Mouse (Mus musculus) natural killer cell, adult 2 months (primary cell): ENCODE results near the gene Ypel3.

Experiments used
- DNase-seq, 2 experiments: peaks; one replicate each; pipeline ENCODE4 v3.0.0; 2022; ENCODE audit warnings: low spot score in 2 of 2

Ypel3 gene

GRCm38 (mm10) chr7:126793456-126794270 lies 16.9 kb downstream of the Ypel3 start:
- no peak for DNase-seq

GRCm38 (mm10) chr7:126794271-126794605 lies 17.5 kb downstream of the Ypel3 start:
- no peak for DNase-seq

- no peak for DNase-seq
Observed at GRCm38 (mm10) chr7:126795387-126796317, 18.9 kb downstream of the Ypel3 start.

GRCm38 (mm10) chr7:126796350-126796932 lies 19.7 kb downstream of the Ypel3 start:
- DNase-seq, result peak; percentile 32 to 53

GRCm38 (mm10) chr7:126797411-126798126 lies 20.8 kb downstream of the Ypel3 start, which contains the start of gene Fam57b:
TSS of gene Fam57b (plus strand) at chr7:126797668.
- no peak for DNase-seq

GRCm38 (mm10) chr7:126798127-126799049 lies 21.6 kb downstream of the Ypel3 start:
- peak in 1 of 2 experiments; percentile 24 for DNase-seq

GRCm38 (mm10) chr7:126799050-126799467 lies 22.3 kb downstream of the Ypel3 start:
- DNase-seq, result peak; percentile 96

GRCm38 (mm10) chr7:126799468-126800268 lies 22.9 kb downstream of the Ypel3 start:
- no peak for DNase-seq

- DNase-seq, result no peak
Observed at GRCm38 (mm10) chr7:126800269-126801056, 23.7 kb downstream of the Ypel3 start.

- no peak for DNase-seq
Observed at GRCm38 (mm10) chr7:126801057-126801422, 24.3 kb downstream of the Ypel3 start.

GRCm38 (mm10) chr7:126802134-126802889 lies 25.6 kb downstream of the Ypel3 start:
- DNase-seq, result no peak

GRCm38 (mm10) chr7:126803181-126803580 lies 26.4 kb downstream of the Ypel3 start:
- no peak for DNase-seq

GRCm38 (mm10) chr7:126803751-126804150 lies 27.0 kb downstream of the Ypel3 start:
- no peak for DNase-seq

- no peak for DNase-seq
Observed at GRCm38 (mm10) chr7:126806956-126807355, 30.2 kb downstream of the Ypel3 start.

GRCm38 (mm10) chr7:126807405-126807804 lies 30.6 kb downstream of the Ypel3 start:
- DNase-seq, result no peak

- peak; percentile 51 to 52 for DNase-seq
Observed at GRCm38 (mm10) chr7:126808703-126809455, 32.1 kb downstream of the Ypel3 start.

- DNase-seq, result no peak
Observed at GRCm38 (mm10) chr7:126809723-126810369, 33.1 kb downstream of the Ypel3 start.
